Mouse (Mus musculus) R1 (cell line): ENCODE data around the gene Pacs2.

ENCODE experiments used
- DNase-seq: peaks from one replicate; pipeline ENCODE4 v3.0.0-alpha.2; 2018; ENCODE audit warnings: low read depth, low spot score

The Pacs2 gene

DNA sequence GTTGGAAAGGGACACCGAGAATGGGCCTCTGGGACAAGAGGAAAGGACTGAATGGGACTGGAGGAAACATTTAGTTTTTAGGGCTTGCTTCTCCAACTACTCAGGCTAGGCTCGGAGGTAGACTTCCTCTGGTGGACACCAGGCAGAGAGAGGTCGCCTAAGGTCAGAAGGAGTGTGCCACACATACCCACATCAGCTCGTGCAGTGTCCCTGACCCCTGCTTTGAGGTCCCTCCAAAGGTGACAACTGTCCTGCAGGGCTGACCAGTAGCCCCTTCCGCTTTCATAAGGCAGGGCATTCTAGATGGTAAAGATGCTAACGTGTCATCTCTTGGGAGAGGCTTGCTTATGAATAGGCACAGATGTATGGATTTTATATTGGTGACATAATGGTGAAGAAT, 61.2 kb downstream of the Pacs2 start:
- DNase-seq, result no peak

DNA sequence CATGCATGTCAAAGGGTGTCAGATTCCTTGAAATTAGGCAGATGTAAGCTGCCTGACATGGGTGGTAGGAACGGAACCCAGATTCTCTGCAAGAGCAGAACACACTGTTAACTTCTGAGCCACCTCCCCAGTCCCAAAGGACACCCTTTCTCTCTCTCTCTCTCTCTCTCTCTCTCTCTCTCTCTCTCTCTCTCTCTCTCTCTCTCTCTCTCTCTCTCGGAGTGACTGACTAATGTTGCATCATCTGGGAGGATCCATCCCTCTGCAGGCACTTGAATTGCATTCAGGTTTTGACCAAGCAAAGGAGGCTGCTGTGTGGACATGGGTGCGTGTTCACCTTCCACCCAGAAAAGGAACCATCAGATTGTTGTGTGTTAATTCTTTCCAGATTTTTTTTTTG, 73.0 kb downstream of the Pacs2 start:
- no peak for DNase-seq

DNA sequence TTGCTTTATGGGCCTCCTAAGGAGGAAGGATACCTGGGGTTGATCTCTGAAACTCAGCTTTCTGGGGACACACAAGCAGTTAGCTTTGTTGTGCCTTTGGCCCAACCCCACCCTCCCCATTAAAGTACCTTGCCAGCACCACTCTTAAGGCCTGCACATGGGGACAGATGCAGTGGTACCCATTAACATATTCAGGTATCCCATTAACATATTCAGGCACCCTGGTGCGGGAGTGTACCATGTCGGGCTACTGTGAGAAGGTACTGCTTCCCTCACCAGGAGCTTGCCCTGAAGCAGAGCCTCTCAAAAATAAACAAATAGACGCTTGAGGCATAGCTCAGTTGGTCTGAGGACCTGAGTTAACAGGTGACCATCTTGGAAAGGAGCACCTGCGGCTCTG, 73.7 kb downstream of the Pacs2 start:
- no peak for DNase-seq

DNA sequence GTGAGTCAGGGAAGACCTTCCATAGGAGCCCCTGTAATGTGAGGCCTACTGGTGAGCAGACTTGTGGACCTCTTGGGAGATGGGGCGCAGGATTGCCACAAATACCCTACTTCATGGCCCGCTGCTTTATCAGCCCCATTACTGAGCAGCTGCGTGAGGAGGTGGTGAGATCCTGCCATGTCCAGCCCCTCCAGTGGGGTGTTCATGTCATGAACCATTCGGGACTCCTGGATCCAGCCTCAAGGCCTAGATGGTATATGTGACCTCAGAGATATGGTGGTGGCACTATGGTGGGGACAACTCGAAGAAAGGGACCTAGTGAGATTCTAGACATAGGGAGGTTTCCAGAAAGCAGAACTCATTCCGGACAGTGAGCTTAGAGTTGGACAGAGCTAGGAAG, 74.8 kb downstream of the Pacs2 start:
- no peak for DNase-seq

DNA sequence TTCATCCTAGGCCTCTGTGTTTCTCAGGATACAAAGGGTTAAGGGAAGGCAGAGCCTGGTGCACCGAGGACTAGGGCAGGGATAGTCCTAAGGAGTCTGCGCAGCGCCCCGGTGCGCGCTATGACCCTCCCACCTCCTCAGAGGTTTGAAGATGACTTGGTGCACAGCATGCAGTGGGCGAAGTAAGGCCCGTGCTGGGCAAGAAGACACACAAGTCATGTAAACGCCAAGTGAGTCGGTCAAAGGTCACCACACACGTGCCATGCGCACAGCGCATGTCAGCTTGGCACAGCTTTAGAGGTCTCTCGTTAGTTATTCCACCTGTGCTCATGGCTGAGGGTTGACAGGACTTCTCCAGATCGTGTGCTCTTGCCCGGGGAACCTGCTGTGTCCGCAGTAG, 75.7 kb downstream of the Pacs2 start:
- no peak for DNase-seq

DNA sequence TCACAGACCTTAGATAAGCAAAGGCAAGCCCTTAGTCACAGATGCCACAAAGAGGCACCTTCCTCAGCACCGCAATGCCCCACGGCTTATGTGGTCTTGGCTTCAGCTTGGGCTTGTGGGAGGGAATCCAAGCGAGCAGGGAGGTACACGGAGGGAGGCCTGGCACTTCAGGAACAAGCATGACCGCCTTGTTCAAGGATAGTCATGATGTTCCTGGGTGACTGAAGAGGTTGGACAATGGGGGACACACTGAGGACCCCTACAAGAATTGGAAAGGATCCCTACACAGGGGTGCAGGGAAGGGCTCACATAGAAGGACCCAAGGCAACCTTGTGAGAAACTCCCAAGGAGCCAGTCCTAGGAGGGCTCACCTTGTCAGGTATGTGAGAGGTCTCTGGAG, 82.7 kb downstream of the Pacs2 start:
- DNase-seq, result no peak

DNA sequence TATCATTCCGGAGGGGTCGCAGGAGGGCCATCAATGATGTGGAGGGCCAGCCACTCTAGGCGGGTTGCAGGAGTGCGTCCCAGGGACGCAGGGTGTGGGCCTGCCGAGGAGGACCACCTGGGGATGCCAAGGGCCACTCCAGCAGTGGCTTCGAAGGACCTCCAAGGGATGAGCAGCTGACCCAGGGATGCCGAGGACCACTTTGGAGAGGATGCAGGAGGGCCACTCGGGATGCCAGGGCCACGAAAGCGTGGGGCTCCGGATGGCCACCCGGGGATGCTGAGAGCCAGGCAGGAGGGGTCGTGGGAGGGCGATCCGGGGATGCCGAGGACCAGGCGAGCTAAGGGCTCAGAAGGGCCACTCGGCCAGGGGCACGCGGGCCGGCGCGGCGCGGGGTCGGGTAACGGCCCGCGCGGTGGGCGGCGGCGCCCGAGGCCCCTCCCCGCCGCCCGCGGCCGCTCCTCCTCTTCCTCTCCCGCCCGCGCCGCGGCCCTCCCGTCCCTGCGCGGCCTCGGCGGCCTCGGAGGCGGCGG, 83.5 kb downstream of the Pacs2 start, which contains the start of gene Mta1:
Gene Mta1 (plus strand): TSS at position 530 of the 533 bp plus-strand sequence.
- no peak for DNase-seq

DNA sequence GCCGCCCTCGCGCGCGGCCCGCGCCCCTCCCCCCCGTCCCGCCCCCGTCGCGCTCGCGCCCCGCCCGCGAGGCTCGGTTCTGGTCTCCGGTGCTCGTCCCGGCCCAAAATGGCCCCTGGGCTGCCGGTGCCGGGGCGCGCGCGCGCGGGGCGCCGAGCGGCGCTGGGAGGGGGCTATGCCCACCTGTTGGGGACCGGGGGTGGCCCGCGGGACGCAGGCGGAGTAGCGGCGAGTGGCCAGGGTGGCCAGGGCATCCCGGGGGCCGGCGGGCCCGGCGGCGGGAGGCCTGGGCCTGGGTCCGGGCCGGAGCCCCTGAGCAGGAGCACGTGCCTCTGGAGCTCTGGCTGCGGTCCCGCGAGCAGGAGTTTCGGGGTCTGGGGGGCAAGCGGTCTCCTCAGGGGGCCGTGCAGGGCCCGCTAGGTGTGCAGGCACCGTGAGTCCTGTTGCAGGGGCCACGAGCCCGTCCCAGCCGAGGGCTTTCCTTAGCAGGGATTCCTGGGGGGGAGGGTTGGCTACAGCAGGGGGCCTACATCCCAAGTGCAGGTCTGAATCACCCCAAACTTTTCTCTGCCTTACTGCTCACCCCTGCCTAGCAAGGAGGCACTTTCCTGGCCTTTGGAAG, 84.3 kb downstream of the Pacs2 start:
- no peak for DNase-seq

DNA sequence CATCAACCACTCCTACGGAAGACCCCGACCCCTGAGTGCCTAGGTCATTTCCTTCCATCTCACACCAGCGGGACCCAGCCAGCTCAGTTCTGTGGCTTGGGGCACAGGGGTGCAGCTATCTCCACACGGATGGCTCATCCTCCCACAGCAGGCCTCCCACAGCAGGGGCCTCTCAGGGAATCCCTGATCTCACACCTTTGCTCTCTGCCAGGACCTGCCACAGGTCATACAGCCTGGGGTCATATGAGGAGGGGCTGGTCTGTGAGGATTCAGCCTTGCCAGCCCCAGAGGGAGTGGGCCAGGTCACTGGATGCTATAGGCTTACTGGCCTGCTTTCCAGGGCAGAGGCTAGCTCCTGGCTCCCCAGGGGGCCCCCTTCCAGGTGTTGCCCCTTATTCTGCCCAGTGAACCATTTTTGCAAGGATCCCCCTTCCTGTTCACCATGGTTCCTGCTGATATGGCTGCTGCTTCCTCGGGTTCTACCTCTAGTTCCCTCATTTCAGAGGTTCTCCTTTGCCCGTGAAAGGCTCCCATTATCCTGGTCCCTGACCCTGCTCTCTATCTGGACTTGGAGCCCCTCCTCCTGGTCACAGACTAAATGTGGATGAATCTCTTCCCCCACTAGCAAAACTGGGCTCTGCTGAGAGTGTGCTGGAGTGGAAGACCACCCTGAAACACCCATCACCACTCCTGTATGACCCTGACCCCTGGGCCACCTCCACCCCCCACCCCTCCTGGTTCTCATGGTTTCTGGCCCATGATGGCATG, 85.3 kb downstream of the Pacs2 start:
- DNase-seq, result no peak

DNA sequence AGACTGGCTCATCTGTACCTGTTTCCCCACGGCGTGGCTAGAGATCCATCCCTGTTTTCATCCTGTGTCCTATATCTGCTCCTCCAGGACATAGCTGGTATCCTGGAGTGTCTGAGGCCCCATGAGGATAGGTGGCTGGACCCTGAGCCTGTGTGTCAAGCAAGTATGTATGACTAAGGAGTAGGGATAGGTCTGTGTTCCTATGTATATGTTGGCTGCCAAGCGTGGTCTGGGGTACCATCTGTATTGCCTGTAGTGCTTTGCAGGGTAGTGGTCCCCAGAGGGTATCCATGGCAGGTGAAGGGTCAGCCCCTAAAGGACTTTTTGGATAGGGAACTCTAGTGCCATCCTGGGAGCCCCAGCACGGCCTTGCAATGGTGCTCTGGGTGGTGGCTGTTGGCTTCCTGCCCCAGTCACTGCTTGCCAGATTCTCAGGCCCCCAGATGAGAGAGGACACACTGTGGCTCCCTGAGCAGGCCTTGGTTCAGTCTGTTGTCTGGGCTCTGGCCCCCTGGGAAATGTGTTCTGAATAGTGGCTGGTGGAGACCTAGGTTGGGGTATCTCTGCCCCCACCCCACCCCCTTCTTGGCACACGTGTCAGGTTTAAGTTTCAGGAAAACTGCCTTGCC, 86.3 kb downstream of the Pacs2 start:
- no peak for DNase-seq

DNA sequence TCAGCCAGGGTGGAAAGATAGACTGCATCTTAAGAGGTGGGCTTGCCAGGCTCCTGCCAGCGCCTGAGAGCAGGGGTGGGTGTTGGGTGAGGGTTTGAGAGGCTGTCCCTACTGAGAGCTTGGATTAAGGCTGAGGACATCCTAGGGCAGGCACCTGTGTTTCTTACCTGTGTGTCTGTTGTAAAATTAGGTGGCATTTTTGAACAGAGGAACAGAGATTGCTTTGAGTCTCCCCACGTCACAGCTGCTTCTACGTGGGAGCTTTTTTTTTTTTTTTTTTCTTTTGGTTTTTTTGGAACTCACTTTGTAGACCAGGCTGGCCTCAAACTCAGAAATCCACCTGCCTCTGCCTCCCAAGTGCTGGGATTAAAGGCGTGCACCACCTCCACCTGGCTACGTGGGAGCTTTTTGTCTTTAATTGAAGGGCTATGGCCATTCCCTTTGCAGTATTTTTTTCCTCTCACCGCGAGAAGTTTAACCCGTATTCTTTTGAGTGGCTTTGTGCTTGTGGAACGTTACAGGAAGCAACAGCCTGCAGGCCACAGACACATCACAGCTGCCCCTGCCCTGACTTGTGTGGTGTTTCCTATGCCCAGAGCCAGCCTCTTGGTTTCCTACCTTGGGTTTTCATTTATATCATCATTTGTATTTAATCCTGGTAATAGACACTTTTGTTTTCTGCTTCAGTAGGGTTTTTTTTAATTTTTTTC, 87.1 kb downstream of the Pacs2 start:
- DNase-seq, result no peak

DNA sequence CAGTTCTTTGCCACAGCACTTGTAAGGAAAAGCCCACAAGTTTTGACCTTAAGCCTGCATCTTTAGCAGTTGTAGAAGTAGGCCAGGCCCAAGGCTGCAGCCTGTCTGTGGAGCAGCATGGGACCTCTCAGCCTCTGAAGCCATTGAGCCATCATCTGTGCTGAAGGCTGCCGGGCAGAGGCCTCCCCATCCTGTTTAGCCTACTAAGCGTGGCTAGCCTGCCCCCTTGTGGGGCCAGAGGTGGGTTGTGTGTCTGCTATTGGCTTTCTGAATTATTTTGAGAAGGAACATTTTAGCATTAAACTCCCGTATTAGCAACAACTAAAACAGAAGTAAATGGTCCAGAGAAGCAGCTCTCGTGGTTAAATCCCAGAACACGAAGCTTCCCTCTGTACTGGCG, 88.2 kb downstream of the Pacs2 start:
- peak; percentile 75 for DNase-seq

DNA sequence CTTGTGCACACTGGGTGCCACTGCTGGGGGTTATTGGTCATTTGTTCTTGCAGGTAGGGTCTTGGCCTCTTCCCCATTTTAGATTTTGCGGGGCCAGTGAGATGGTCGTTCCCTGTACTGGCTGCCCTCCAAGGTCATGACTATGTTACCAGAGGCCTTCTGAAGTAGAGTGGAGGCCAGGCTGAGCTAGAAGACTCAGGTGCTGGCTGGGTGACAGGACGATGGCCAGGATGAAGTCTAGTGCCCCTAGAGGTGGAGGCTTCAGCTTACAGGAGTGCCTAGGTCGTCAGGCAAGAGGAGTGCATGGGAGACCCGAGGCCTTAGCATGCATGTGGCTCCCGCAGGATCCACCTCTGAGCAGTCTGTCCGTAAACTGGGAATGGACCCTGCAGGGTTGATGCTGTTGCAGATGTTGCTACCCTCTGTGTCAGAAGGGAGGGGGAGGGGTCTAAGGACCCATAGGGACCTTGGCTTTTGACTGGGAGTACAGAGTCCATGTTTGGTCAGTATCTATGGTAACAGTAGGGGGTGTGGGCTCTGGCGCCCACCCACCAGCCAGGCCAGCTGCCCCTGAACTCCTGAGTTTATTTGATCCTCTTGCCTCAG, 89.6 kb downstream of the Pacs2 start:
- peak; percentile 82 for DNase-seq

DNA sequence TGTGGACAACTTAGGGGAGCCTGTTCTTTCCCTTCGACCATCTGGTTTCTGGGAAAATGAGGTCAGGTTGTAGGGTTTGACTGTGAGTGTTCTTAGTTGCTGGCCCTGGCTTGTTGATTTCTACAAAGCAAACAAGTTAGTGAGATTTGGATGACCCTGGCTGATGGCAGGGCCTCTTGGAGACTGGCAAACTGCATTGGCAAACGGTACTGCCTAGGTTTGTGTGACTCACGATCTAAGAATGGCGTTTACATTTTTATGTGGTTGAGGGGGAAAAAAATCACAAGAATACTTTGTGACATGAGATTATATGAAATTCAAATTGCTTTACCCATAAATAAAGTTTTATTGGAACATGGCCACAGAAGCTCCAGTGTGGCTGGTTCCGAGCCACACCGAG, 92.1 kb downstream of the Pacs2 start:
- DNase-seq, result no peak

DNA sequence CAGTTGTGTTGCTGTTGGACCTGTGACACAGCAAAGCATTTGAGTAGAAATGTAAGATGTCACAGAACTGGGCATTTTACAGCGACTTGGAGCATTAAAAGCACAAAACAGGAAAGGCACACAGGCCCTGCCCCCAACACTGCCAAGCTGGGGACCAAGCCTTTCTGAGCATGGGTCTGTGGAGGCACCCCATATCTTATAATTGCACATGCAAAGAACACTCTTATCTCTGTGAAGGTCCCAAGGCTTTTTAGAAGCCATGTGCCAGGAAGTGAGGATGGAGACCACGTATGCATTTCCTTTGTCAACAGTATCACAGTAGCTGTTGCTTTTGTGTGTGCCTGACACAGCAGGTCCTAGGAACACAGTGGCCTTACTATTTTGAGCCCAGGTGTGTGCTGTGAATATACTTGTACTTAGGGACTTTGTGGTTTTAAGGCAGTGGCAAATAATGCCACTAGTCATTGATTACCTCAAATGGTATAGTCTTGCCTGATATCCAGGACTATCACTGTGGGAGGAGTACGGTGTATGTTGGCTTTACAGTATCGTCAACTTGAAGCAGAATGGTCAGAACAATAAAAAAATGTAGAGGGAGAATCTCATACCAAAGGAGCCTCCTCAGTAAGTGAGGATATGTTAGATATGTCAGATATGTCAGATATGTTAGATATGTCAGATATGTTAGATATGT, 93.3 kb downstream of the Pacs2 start:
- no peak for DNase-seq

DNA sequence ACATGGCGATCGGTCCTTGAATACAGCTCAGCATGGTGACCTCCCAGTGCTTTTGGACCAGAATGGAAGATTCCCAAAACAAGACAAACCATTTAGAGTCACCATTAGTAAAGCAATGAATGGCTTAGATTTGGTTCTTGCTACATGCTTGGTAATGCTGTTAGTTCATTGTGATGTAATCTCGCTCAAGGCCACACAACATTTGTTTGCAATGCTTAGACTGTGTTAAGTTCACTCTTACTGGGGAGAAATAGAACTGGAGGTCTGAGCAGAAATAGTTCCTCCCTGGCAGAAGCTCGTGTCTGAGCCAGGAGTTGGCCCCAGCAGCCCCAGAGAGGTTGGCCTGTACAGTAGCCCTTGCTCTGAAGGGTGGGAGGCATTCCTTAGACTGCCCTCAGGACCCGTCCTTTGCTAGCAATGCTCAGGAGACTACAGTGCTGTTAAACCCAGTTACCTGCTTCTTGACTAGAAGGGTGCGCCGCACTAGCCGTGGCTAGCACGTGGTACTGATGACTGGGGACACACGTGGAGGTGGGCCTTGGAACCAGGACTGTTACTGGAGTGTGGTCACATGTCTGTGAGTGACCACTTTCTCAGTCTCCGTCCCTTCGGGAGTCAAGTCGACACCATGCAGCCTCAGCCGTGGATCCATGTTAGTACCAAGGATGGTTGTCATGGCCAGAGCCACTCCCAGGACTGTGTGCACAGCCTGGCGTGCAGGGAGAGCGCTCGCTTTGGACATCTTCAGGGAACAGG, 94.4 kb downstream of the Pacs2 start:
- no peak for DNase-seq

DNA sequence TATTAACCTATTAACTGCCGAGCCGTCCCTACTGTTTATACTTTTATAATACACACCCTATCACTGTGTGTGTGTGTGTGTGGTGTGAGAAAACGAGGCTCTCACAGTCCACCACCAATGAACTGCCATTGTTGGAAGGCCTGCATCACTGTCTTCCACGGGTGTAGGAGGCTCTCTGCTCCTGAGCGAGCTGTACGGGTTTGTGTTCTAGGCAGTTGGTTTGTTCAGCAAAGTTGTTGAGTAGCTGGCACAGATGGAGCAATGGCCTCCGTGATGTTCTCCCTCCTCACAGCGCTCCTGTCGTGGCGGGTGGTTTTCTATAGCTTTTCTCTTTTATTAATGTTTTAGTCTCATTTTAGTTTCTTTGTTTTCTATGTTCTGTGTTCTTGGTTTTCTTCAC, 95.5 kb downstream of the Pacs2 start:
- DNase-seq, result no peak

DNA sequence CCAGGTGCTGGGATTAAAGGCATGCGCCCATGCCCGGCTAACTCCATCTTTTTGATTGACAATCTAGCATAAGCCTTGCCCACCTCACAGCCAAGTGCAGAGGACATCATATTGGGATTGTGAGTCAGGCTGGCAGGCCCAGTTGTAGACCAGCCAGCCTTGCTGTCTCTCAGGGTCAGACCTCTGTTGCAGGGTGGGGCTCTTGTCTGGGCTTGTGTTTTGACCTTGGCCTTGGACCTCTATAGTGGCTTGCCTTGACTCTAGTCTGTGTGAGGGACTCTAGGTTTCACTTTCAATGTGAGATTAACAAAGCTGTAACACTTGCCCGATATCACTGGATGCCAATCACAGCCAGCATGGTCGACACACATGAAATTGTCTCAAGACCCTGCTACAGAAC, 99.8 kb downstream of the Pacs2 start:
- DNase-seq, result no peak

DNA sequence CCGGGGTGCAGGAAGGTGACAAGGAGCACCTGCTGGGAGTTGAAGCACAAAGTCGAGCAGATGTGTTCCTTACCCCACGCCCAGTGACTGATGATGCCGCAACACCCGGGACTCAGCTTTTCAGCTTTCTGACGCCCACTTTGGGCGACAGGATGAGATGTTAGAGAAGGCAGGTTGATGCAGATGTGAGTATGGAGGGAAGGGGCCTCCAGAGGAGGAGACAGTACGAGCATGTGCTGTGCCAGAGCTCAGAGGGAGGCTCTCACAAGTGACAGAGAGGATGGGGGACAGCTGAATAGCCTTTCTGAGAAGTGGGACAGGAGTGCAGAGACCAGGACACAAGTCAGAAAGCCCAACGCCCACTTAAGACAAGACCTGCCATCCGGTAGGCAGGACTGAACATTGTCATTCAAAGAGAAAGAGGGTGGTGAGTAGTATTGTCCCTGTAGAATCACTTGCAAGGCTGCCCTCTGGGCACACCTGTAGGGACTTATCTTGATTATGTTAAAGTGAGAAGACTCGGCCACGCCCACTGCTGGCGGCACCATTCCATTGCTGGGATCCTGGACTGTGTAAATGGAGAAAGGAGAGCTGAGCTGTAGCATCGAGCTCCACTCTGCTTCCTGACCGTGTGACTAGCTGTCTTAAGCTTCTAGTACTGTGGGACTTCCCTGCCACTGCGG, 100.7 kb downstream of the Pacs2 start:
- DNase-seq, result peak; percentile 79
